27 mouse cellular contexts compared by ENCODE assay signal in genomic region chr11:8651448-8652035, GRCm38 (mm10). TPM values are rescaled to one million over a fixed set of nuclear protein-coding genes. Genes with fewer than 3 reads are reported as not detected.
DNase-seq lines count a peak whose midpoint lies in the region; ATAC-seq and TF ChIP-seq lines count a peak whose summit lies in the region.
"Had no signal": no experiment of that assay in that cellular context is flagged by ENCODE, and none has a peak within 500 bp of the region (broad histone marks: within the 10 kb centered on the region; RNA-seq: fewer than 3 reads in every experiment).

No protein-coding gene starts in this region.

- H3K4me1 ChIP-seq in heart, embryonic 13.5 days, result peaks cover 81% of the 10 kb centered on the region
- H3K4me1 ChIP-seq in hindbrain, postnatal 0 days (ENCODE audit: insufficient read depth, low read length), result peaks cover 11% of the 10 kb centered on the region; the same call in 1 of the 2 replicates

- no peaks in the 10 kb centered on the region for H3K36me3 ChIP-seq in heart, embryonic 13.5 days
- H3K36me3 ChIP-seq in hindbrain, postnatal 0 days (ENCODE audit: insufficient read depth, low read length), result no peaks in the 10 kb centered on the region
- H3K36me3 ChIP-seq: embryonic facial prominence, embryonic 10.5 days; embryonic facial prominence, embryonic 15.5 days; G1E; heart, embryonic 10.5 days; hindbrain, embryonic 13.5 days; midbrain, embryonic 13.5 days; neural tube, embryonic 13.5 days had no signal

- intact Hi-C loops in heart, postnatal 10 days (cut with DNase I), result no loop called here

- ATAC-seq in heart, embryonic 13.5 days (ENCODE audit: extremely low read depth, insufficient number of reproducible peaks, low FRiP score, low TSS enrichment), result no peak
- no peak for ATAC-seq in hindbrain, postnatal 0 days
- ATAC-seq: intestine, postnatal 0 days; midbrain, embryonic 13.5 days had no signal

- H3K27ac ChIP-seq in heart, embryonic 13.5 days (replicated peaks), result no peak overlapping the region
- no peak overlapping the region for H3K27ac ChIP-seq in hindbrain, postnatal 0 days
- H3K27ac ChIP-seq: forebrain, embryonic 13.5 days; hindbrain, embryonic 13.5 days; kidney, postnatal 0 days; midbrain, embryonic 13.5 days had no signal

- no peak overlapping the region for H3K4me2 ChIP-seq in heart, embryonic 13.5 days
- H3K4me2 ChIP-seq in hindbrain, postnatal 0 days (ENCODE audit: low read depth, low read length), result no peak overlapping the region
- H3K4me2 ChIP-seq: embryonic facial prominence, embryonic 15.5 days; forebrain, embryonic 13.5 days; hindbrain, embryonic 13.5 days; liver, embryonic 11.5 days; midbrain, embryonic 13.5 days; neural tube, embryonic 13.5 days; stomach, embryonic 15.5 days had no signal

- peak; percentile 64 for DNase-seq in adrenal gland, adult 2 months
- DNase-seq in adrenal gland, postnatal 25 days, result no peak
- DNase-seq in heart, postnatal 10 days, result no peak
- DNase-seq in ovary, postnatal 36 days (ENCODE audit: low spot score), result peak; percentile 19
- no peak for DNase-seq in ovary, adult 18-20 months (ENCODE audit: low spot score)
- DNase-seq in hindbrain, postnatal 0 days (ENCODE audit: low spot score), result no peak
- DNase-seq: cerebellum, adult 11-12 months; cerebellum, postnatal 10 days; gastrocnemius, postnatal 25 days; heart, adult 11 months; heart, postnatal 4 days; kidney, postnatal 4 days; lung, postnatal 36 days; right cerebral cortex, postnatal 25 days had no signal

- peak overlapping the region; percentile 20; the same call in 1 of the 2 replicates for H3K9ac ChIP-seq in heart, embryonic 13.5 days
- no peak overlapping the region for H3K9ac ChIP-seq in hindbrain, postnatal 0 days (replicated peaks; ENCODE audit: low read length)
- H3K9ac ChIP-seq: embryonic facial prominence, embryonic 15.5 days; forebrain, embryonic 13.5 days; hindbrain, embryonic 13.5 days; midbrain, embryonic 13.5 days; neural tube, embryonic 13.5 days; stomach, embryonic 15.5 days had no signal

- no peak overlapping the region for H3K4me3 ChIP-seq in heart, embryonic 13.5 days
- no peak overlapping the region for H3K4me3 ChIP-seq in hindbrain, postnatal 0 days (ENCODE audit: low read length)
- H3K4me3 ChIP-seq: embryonic facial prominence, embryonic 10.5 days; embryonic facial prominence, embryonic 15.5 days; forebrain, embryonic 13.5 days; heart, embryonic 10.5 days; hindbrain, embryonic 13.5 days; midbrain, embryonic 13.5 days; neural tube, embryonic 13.5 days; stomach, embryonic 15.5 days had no signal

- 71% methylated on average over 10 of the region's 10 CpGs for WGBS in heart, embryonic 13.5 days
- 85% methylated on average over 10 of the region's 10 CpGs for WGBS in hindbrain, postnatal 0 days

- no peaks in the 10 kb centered on the region for H3K9me3 ChIP-seq in heart, embryonic 13.5 days
- no peaks in the 10 kb centered on the region for H3K9me3 ChIP-seq in hindbrain, postnatal 0 days (ENCODE audit: low read length)
- H3K9me3 ChIP-seq: embryonic facial prominence, embryonic 10.5 days; embryonic facial prominence, embryonic 15.5 days; forebrain, embryonic 13.5 days; heart, embryonic 10.5 days; hindbrain, embryonic 13.5 days; midbrain, embryonic 13.5 days; neural tube, embryonic 13.5 days; stomach, embryonic 15.5 days had no signal

- no peaks in the 10 kb centered on the region for H3K27me3 ChIP-seq in heart, embryonic 13.5 days (replicated peaks)
- no peaks in the 10 kb centered on the region for H3K27me3 ChIP-seq in hindbrain, postnatal 0 days (ENCODE audit: insufficient read depth, low read length)
- H3K27me3 ChIP-seq: embryonic facial prominence, embryonic 15.5 days; forebrain, embryonic 13.5 days; hindbrain, embryonic 13.5 days; midbrain, embryonic 13.5 days; neural tube, embryonic 13.5 days; stomach, embryonic 15.5 days had no signal

- TF ChIP-seq CTCF in hindbrain, postnatal 0 days (IDR thresholded peaks at IDR 0.05; ENCODE audit: low read depth), result no peak

RNA-seq across cellular contexts. Expression of gene Tns3, which starts 12.8 kb away (rescaled TPM):
- 10 to 100 TPM; 57.2 to 67.7 TPM for total RNA-seq in adrenal gland, adult 2 months (2021)
- polyA plus RNA-seq in adrenal gland, adult 2 months (2012; rRNA removed), result 39.2 and 44.2 TPM in 2 replicates
- 52.2 and 71.1 TPM in 2 replicates for total RNA-seq in adrenal gland, postnatal 25 days (2021)
- 14.5 and 15.2 TPM in 2 replicates for polyA plus RNA-seq in heart, embryonic 13.5 days (2015; fragmentation: Nextera tagmentation; extraction: Ambion mirVana)
- 10 to 100 TPM; 27.4 to 29.0 TPM for total RNA-seq in heart, postnatal 10 days (2021)
- 59.0 and 63.6 TPM in 2 replicates for total RNA-seq in hindbrain, postnatal 0 days (2014; rRNA removed)
- polyA plus RNA-seq in hindbrain, postnatal 0 days (2015; fragmentation: Nextera tagmentation; extraction: Ambion mirVana), result 8.2 and 8.9 TPM in 2 replicates
- polyA plus RNA-seq: G1E had no signal

Comparison
In these comparisons a context has a peak if more than half of its experiments do, and no peak if none do; other contexts are left out.
1. DNase-seq: peak in adrenal gland, adult 2 months (single experiment) and ovary, postnatal 36 days (single experiment); none in adrenal gland, postnatal 25 days (single experiment), heart, postnatal 10 days (0 of 2), ovary, adult 18-20 months (single experiment) and hindbrain, postnatal 0 days (single experiment).